Mouse (Mus musculus): Measurements from ENCODE around the gene Cenpi. TPM values are rescaled to one million over a fixed set of nuclear protein-coding genes. Genes with fewer than 3 reads are reported as not detected.

Gene Cenpi
- 3.8 TPM for polyA plus RNA-seq (2017; shearing (Covaris generic))

GRCm38 (mm10) chrX:134307534-134308274 lies at the start of gene Cenpi:
Gene Cenpi (plus strand): TSS chrX:134308084.

GRCm38 (mm10) chrX:134276275-134277160 lies 31.4 kb upstream of the Cenpi start, which contains the start of gene Trmt2b:
Gene Trmt2b (minus strand): TSS chrX:134276984.

GRCm38 (mm10) chrX:134403863-134404583 lies 96.1 kb downstream of the Cenpi start, which contains the start of gene Drp2:
Gene Drp2 (plus strand): TSS chrX:134404551.

Other genes with a start within 250 kb of the Cenpi start
- gene Cstf2, start 248.9 kb upstream of the Cenpi start, polyA plus RNA-seq (2017; shearing (Covaris generic)), result 56.8 TPM
- 2.7 TPM for gene Xkrx, start 146.0 kb upstream of the Cenpi start, polyA plus RNA-seq (2017; shearing (Covaris generic))
- not detected for gene Arl13a, start 120.6 kb upstream of the Cenpi start, polyA plus RNA-seq (2017; shearing (Covaris generic))
- 1.8 TPM for gene Nox1, start 86.1 kb upstream of the Cenpi start, polyA plus RNA-seq (2017; shearing (Covaris generic))
- 35.9 TPM for gene Trmt2b, start 31.1 kb upstream of the Cenpi start, polyA plus RNA-seq (2017; shearing (Covaris generic))
- gene Tmem35a, start 12.9 kb upstream of the Cenpi start, polyA plus RNA-seq (2017; shearing (Covaris generic)), result not detected
- not detected for gene Drp2, start 96.5 kb downstream of the Cenpi start, polyA plus RNA-seq (2017; shearing (Covaris generic))
- not detected for gene Taf7l, start 168.4 kb downstream of the Cenpi start, polyA plus RNA-seq (2017; shearing (Covaris generic))
- 42.7 TPM for gene Timm8a1, start 233.8 kb downstream of the Cenpi start, polyA plus RNA-seq (2017; shearing (Covaris generic))